Mouse (Mus musculus): ENCODE results near the gene Gm5737. TPM values are rescaled to one million over a fixed set of nuclear protein-coding genes. Genes with fewer than 3 reads are reported as not detected.

The Gm5737 gene
- total RNA-seq, 2 experiments from 2014 or later, result 0.28 to 0.40 TPM

DNA sequence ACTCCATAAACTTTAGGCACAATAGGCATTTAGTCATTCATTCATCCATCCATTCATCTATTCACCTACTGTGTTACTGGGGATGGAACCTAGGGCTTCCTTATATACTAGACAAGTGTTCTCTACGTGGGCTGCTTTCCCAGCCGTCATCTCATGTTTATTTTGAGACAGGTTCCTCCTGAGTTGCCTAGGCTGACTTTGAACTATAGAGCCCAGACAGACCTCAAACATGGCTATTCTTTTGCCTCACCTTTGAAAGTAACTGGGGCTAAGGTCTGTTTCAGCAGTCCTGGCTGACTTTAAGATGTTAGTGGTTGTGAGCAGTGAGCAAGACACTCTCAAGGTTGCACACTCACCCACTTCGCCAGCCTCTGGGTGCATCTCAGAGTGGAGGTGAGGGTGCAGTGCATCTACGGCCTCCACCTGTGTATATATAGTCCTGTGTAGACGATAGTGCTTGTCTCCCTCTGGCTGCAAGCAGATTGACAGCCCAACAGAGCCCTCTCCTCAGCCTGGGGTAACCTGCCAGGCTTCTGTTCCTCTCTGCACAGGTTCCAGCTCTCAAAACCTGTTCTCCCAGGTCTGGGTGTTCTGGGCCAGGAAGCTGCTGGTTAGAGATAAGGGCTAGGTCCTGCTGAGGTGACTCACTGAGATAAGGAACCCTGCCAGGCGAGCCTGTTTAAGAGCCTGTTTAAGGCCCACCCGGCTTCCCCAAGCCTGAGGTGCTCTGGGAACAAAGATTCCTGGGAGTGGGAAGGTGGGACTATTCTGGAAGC, 62.8 kb downstream of the Gm5737 start:
- DNase-seq, result no peak
- intact Hi-C loops (cut with DNase I), result no loop called here

DNA sequence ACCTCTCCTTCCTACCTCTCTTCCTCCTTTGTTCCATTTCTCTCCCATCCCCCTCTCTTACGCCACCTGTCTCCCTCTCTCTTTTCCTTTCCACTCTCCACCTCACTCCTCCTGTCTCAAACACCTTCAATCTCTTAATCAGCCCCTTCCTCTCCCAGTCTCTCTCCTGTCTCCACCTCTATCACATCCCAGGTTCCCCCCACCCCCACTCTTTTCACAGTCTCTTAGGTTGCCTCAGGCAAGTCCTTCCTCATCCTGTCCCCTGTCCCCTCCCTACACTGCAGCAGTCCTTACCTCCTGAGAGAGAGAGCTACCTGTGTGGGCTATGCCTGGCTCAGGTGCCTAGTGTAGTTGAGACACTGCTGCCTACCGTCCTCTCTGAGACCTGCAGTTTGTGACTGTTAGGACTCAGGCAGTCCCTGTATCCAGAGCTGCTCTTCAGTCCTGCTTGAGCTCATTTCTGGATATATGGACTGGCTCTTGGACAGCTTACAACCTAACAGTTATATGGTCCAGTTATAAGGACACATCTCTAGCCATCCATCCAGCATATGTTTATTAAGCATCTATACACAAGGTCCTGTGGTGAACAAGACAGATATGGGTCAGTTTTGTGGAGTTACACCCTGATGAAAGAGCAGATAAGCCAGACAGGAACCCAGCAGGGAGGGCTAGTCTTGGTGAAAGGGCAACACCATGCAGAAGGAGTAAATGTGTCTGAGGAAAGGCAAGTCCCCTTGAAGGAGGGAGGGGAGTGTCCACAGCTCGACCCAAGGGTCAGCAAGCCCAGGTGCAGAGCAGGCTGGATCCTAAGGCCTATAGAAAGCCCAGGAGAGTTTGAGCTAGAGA, 63.6 kb downstream of the Gm5737 start:
- intact Hi-C loops (cut with DNase I), result no loop called here

DNA sequence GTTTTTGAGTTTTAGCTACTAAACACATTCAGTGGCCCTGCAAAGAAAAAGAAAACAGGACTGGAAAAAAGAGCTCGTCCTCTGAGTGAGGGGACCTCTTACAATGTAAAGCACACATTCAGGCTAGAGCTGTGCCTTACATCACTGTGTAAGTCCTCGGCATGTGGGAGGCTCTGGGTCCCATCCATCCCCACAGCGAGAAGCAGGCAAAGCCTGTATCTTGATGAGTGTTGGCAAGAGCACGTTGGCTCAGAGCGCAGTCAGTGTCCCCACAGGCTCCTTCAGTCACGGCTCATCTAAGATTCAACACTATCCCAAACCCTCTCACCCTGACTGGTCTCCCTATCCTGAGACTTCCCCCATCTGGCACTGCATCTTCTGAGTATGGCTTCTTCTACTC, 66.1 kb downstream of the Gm5737 start:
- intact Hi-C loops (cut with DNase I), result no loop called here
- DNase-seq, result peak; percentile 54

More for the DNA sequence above, 63.6 kb downstream of the Gm5737 start:
- DNase-seq, result no peak

DNA sequence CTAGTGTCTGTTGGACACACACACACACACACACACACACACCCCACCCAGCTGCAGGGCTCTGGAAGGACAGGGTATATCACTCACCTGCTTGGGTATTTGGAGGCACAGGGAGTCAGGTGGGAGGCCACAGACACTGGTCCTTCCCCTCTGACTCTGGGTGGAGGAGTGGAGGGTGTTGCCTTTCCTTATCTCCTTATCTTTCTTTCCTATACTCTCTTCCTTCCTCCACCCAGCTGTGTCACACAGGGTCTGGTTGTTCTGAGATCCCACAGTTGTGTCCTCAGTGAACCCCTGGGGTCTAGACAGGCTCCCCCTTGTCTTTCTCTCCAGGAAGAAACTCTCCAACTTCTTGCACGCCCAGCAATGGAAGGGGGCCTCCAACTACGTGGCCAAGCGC, 67.8 kb downstream of the Gm5737 start:
- intact Hi-C loops (cut with DNase I), result no loop called here
- no peak for DNase-seq

DNA sequence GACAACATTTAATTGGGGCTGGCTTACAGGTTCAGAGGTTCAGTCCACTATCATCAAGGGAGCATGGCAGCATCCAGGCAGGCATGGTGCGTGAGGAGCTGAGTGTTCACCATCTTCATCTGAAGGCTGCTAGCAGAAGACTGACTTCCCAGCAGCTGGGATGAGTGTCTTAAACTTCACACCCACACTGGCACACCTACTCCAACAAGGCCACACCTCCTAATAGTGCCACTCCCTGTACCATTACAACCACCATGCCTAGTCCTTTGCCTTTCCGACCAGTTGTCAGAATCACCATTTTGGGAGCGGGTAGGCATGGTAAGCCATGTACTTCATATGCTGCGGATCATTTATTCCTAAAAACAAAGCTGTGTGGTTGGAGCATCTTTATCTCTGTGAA, 68.6 kb downstream of the Gm5737 start:
- intact Hi-C loops (cut with DNase I), result no loop called here
- DNase-seq, result no peak

Other genes starting within 250 kb of the Gm5737 start
- gene Uqcrc2, start 177.2 kb upstream of the Gm5737 start, total RNA-seq (2021), result 100 to 1,000 TPM; 187 to 198 TPM
- under 1 TPM in 1 of 2 experiments, not detected in 1; 0.26 TPM for gene Pdzd9, start 142.0 kb upstream of the Gm5737 start, total RNA-seq (2021)
- gene Mosmo, start 134.7 kb upstream of the Gm5737 start, total RNA-seq (2021), result 10 to 100 TPM; 46.2 to 50.0 TPM
- gene Vwa3a, start 73.0 kb upstream of the Gm5737 start, total RNA-seq (2021), result 1 to 10 TPM; 5.4 to 8.2 TPM
- 10 to 100 TPM; 74.3 to 74.6 TPM for gene Eef2k, start 30.5 kb downstream of the Gm5737 start, total RNA-seq (2021)
- gene Polr3e, start 105.4 kb downstream of the Gm5737 start, total RNA-seq (2021), result 10 to 100 TPM; 37.9 to 38.1 TPM
- gene Cdr2, start 169.9 kb downstream of the Gm5737 start, total RNA-seq (2021), result 10 to 100 TPM in 1 of 2 experiments, 1 to 10 TPM in 1; 8.5 to 11.4 TPM
- not detected for gene Mfsd13b, start 170.1 kb downstream of the Gm5737 start, total RNA-seq (2021)
- 100 to 1,000 TPM; 113 to 139 TPM for gene Mettl9, start 222.1 kb downstream of the Gm5737 start, total RNA-seq (2021)